Comparison of ENCODE assay signal across 9 mouse cellular contexts in the genomic region with DNA sequence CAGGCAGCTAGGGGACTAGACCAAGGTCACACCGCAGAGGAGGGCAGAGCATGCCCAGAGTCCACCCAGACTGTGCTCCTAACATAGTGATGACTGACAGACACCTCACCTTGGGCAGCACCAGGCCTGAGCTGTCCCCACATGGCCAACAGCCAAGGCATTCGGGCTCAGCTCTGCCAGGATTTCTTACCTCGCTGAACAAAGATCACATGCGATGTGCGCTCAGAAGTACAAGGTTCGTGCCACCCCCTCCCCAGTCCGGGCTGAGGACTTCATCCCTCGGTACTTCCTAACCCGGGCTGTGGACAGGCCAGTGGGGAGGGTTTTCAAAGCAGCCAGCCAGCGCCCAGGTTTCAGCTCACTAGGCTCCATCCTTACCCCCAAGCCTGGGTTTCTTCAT. TPM values are rescaled to one million over a fixed set of nuclear protein-coding genes. Genes with fewer than 3 reads are reported as not detected.
DNase-seq lines count a peak whose midpoint lies in the region; ATAC-seq lines count a peak whose summit lies in the region.
"Had no signal": no experiment of that assay in that cellular context is flagged by ENCODE, and none has a peak within 500 bp of the region (broad histone marks: within the 10 kb centered on the region; RNA-seq: fewer than 3 reads in every experiment).

No protein-coding gene starts in this region.

- peak overlapping the region; percentile 90 for H3K4me2 ChIP-seq in heart, embryonic 14.5 days (ENCODE audit: low read length)
- no peak overlapping the region for H3K4me2 ChIP-seq in forebrain, embryonic 11.5 days (ENCODE audit: low read depth, low read length, severe bottlenecking)
- 0 out of 2 replicates have a peak overlapping the region, but pooled peaks have one; percentile 61 for H3K4me2 ChIP-seq in midbrain, embryonic 13.5 days (replicated peaks)

- H3K4me3 ChIP-seq in heart, embryonic 14.5 days (ENCODE audit: control insufficient read depth in 1 of 2, insufficient read depth in 1 of 2, low read depth in 1 of 2, low read length in 2 of 2), result peak overlapping the region; percentile 52 to 56; a peak in 1 of 4 replicates
- H3K4me3 ChIP-seq in forebrain, embryonic 11.5 days (ENCODE audit: low read depth, low read length), result 0 out of 2 replicates have a peak overlapping the region, but pooled peaks have one; percentile 36
- H3K4me3 ChIP-seq in midbrain, embryonic 13.5 days (replicated peaks), result peak overlapping the region; percentile 40; the same call in 1 of the 2 replicates

- H3K36me3 ChIP-seq in heart, embryonic 14.5 days (ENCODE audit: control insufficient read depth, insufficient read depth, low read length), result no peaks in the 10 kb centered on the region
- H3K36me3 ChIP-seq in forebrain, embryonic 11.5 days (ENCODE audit: control insufficient read depth, insufficient read depth, low read length), result no peaks in the 10 kb centered on the region
- no peaks in the 10 kb centered on the region for H3K36me3 ChIP-seq in midbrain, embryonic 13.5 days
- H3K36me3 ChIP-seq: liver, embryonic 15.5 days had no signal

- H3K4me1 ChIP-seq in heart, embryonic 14.5 days (ENCODE audit: control insufficient read depth in 2 of 2, insufficient read depth in 2 of 2, low read length in 2 of 2), result peaks cover 6 to 7% of the 10 kb centered on the region in 2 experiments; a peak in 3 of 4 replicates
- peaks cover 11% of the 10 kb centered on the region for H3K4me1 ChIP-seq in forebrain, embryonic 11.5 days (replicated peaks; ENCODE audit: control insufficient read depth, insufficient read depth, low read length)
- H3K4me1 ChIP-seq in midbrain, embryonic 13.5 days (replicated peaks), result peaks cover 10% of the 10 kb centered on the region

- 24% methylated on average over 10 of the region's 10 CpGs for WGBS in heart, embryonic 14.5 days
- 34% methylated on average over 10 of the region's 10 CpGs for WGBS in forebrain, embryonic 11.5 days
- WGBS in midbrain, embryonic 13.5 days, result 27% methylated on average over 10 of the region's 10 CpGs

- no peak for DNase-seq in heart, adult 9 months (ENCODE audit: low spot score in 2 of 2)
- no peak for DNase-seq in forebrain, embryonic 11.5 days (ENCODE audit: low spot score)
- peak; percentile 94 to 95 for DNase-seq in kidney, adult 8-10 months
- no peak for DNase-seq in embryo, embryonic 10 days (ENCODE audit: low spot score)
- no peak for DNase-seq in thymus, postnatal 4 days
- no peak for DNase-seq in thymus, postnatal 36 days

- H3K27ac ChIP-seq in heart, embryonic 14.5 days (replicated peaks in 1 of 2; ENCODE audit: control insufficient read depth in 1 of 2, insufficient read depth in 1 of 2, low read depth in 2 of 2, low read length in 2 of 2), result no peak overlapping the region
- no peak overlapping the region for H3K27ac ChIP-seq in forebrain, embryonic 11.5 days (ENCODE audit: low read depth, low read length)
- no peak overlapping the region for H3K27ac ChIP-seq in midbrain, embryonic 13.5 days
- H3K27ac ChIP-seq: liver, embryonic 15.5 days had no signal

- peaks cover 60% of the 10 kb centered on the region for H3K27me3 ChIP-seq in heart, embryonic 14.5 days (ENCODE audit: control insufficient read depth, insufficient read depth, low read length)
- H3K27me3 ChIP-seq in forebrain, embryonic 11.5 days (ENCODE audit: control insufficient read depth, insufficient read depth, low read length), result peaks cover 31% of the 10 kb centered on the region
- H3K27me3 ChIP-seq in midbrain, embryonic 13.5 days, result peaks cover 68% of the 10 kb centered on the region

- no peak overlapping the region for H3K9ac ChIP-seq in heart, embryonic 14.5 days (ENCODE audit: low read length)
- no peak overlapping the region for H3K9ac ChIP-seq in forebrain, embryonic 11.5 days (ENCODE audit: low read length)
- H3K9ac ChIP-seq in midbrain, embryonic 13.5 days (replicated peaks), result no peak overlapping the region
- H3K9ac ChIP-seq: liver, embryonic 15.5 days had no signal

- H3K9me3 ChIP-seq in heart, embryonic 14.5 days (ENCODE audit: control insufficient read depth, low read length), result no peaks in the 10 kb centered on the region
- no peaks in the 10 kb centered on the region for H3K9me3 ChIP-seq in forebrain, embryonic 11.5 days (ENCODE audit: control insufficient read depth, low read length)
- H3K9me3 ChIP-seq in midbrain, embryonic 13.5 days, result no peaks in the 10 kb centered on the region
- H3K9me3 ChIP-seq: liver, embryonic 15.5 days had no signal

- no peak for ATAC-seq in heart, embryonic 14.5 days (ENCODE audit: insufficient number of reproducible peaks, insufficient read depth, low FRiP score, low read depth)
- ATAC-seq in forebrain, embryonic 11.5 days (replicated peaks; ENCODE audit: low FRiP score), result no peak
- ATAC-seq in midbrain, embryonic 13.5 days, result no peak

RNA-seq across cellular contexts. Expression of a gene that starts 0.8 kb away (rescaled TPM):
- 0.78 and 0.84 TPM in 2 replicates for polyA plus RNA-seq in heart, embryonic 14.5 days (2014; fragmentation: Nextera tagmentation; extraction: Ambion mirVana)
- 0.17 and 0.53 TPM in 2 replicates for polyA plus RNA-seq in forebrain, embryonic 11.5 days (2014; fragmentation: Nextera tagmentation; extraction: Ambion mirVana)
- 0.39 and 0.46 TPM in 2 replicates for polyA plus RNA-seq in midbrain, embryonic 13.5 days (2015; fragmentation: Nextera tagmentation; extraction: Ambion mirVana)

RNA-seq across cellular contexts. Expression of a gene that starts 33.4 kb away (rescaled TPM):
- polyA plus RNA-seq in heart, embryonic 14.5 days (2014; fragmentation: Nextera tagmentation; extraction: Ambion mirVana), result 39.1 and 40.6 TPM in 2 replicates
- 78.3 and 81.9 TPM in 2 replicates for polyA plus RNA-seq in forebrain, embryonic 11.5 days (2014; fragmentation: Nextera tagmentation; extraction: Ambion mirVana)
- polyA plus RNA-seq in midbrain, embryonic 13.5 days (2015; fragmentation: Nextera tagmentation; extraction: Ambion mirVana), result 41.1 and 43.2 TPM in 2 replicates

RNA-seq across cellular contexts. Expression of a gene that starts 50.1 kb away (rescaled TPM):
- 6.8 and 8.0 TPM in 2 replicates for polyA plus RNA-seq in heart, embryonic 14.5 days (2014; fragmentation: Nextera tagmentation; extraction: Ambion mirVana)
- polyA plus RNA-seq in forebrain, embryonic 11.5 days (2014; fragmentation: Nextera tagmentation; extraction: Ambion mirVana), result 19.7 and 22.2 TPM in 2 replicates
- 18.5 and 19.7 TPM in 2 replicates for polyA plus RNA-seq in midbrain, embryonic 13.5 days (2015; fragmentation: Nextera tagmentation; extraction: Ambion mirVana)

Comparison
In these comparisons a context has a peak if more than half of its experiments do, and no peak if none do; other contexts are left out.
1. DNase-seq: peak in kidney, adult 8-10 months (2 of 2); none in heart, adult 9 months (0 of 2), forebrain, embryonic 11.5 days (single experiment), embryo, embryonic 10 days (single experiment), thymus, postnatal 4 days (single experiment) and thymus, postnatal 36 days (0 of 2).
2. Peak in every context shown above with its lines, with median percentiles within 50 percentile points of each other: H3K4me3 ChIP-seq.